Mouse (Mus musculus): Measurements from ENCODE around the gene Pkn3. TPM values are rescaled to one million over a fixed set of nuclear protein-coding genes. Genes with fewer than 3 reads are reported as not detected.

Gene Pkn3
- polyA plus RNA-seq, 1 experiment from 2014 or later, result 1.9 TPM

DNA sequence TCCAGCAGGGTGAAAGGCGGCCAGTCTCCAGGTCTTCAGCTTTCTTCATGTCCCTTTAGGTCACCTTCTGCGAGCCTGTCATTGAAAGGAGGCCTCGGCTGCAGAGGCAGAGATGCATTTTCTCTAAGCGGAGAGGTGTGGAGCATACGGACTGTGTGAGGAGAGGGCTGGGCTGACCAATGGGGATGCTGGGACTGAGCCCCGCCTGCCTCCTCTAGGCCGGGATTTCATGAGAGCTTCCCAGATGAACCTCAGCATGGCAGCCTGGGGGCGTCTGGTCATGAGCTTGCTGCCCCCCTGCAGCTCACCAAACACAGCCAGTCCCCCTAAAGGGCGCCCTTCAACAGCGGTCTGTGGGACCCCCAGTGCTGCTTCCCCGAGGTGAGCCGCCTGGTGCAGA lies 7.1 kb downstream of the Pkn3 start:
- Histone ChIP-seq H3K4me1 (replicated peaks; ENCODE audit: control insufficient read depth, insufficient read depth, low read length) (0 out of 2 replicates have a peak, but pooled peaks cover 7% of the 10 kb centered on the region), H3K4me3 (replicated peaks; ENCODE audit: low read length) (peak overlapping the region; percentile 11), H3K9me3 (ENCODE audit: control insufficient read depth, low read length) (no peaks in the 10 kb centered on the region), H3K4me2 (replicated peaks) (peak overlapping the region; percentile 42), H3K27ac (no peak overlapping the region), H3K27me3 (ENCODE audit: control insufficient read depth, insufficient read depth, low read length) (no peaks in the 10 kb centered on the region), H3K9ac (no peak overlapping the region), H3K36me3 (replicated peaks; ENCODE audit: control insufficient read depth, insufficient read depth) (no peaks in the 10 kb centered on the region)
- DNase-seq (ENCODE audit: low spot score), result no peak
- no peak for ATAC-seq (ENCODE audit: low FRiP score)
- WGBS, result 10% methylated on average over 12 of the region's 12 CpGs

- Histone ChIP-seq H3K27me3 (ENCODE audit: control insufficient read depth, insufficient read depth, low read length) (no peaks in the 10 kb centered on the region), H3K27ac (no peak overlapping the region), H3K4me1 (replicated peaks; ENCODE audit: control insufficient read depth, insufficient read depth, low read length) (0 out of 2 replicates have a peak, but pooled peaks cover 7% of the 10 kb centered on the region), H3K36me3 (replicated peaks; ENCODE audit: control insufficient read depth, insufficient read depth) (peaks cover 4% of the 10 kb centered on the region; the same call in 1 of the 2 replicates), H3K9me3 (ENCODE audit: control insufficient read depth, low read length) (no peaks in the 10 kb centered on the region), H3K4me2 (replicated peaks) (no peak overlapping the region), H3K9ac (no peak overlapping the region), H3K4me3 (replicated peaks; ENCODE audit: low read length) (no peak overlapping the region)
- ATAC-seq (ENCODE audit: low FRiP score) (no peak), DNase-seq (ENCODE audit: low spot score) (no peak)
- WGBS, result 94% methylated on average over 4 of the region's 4 CpGs
Measured at GRCm38 (mm10) chr2:30087310-30087709, 9.8 kb downstream of the Pkn3 start.

- H3K36me3 ChIP-seq (replicated peaks; ENCODE audit: control insufficient read depth, insufficient read depth), result peaks cover 4% of the 10 kb centered on the region; the same call in 1 of the 2 replicates
- peaks cover 7% of the 10 kb centered on the region; the same call in 1 of the 2 replicates for H3K4me1 ChIP-seq (replicated peaks; ENCODE audit: control insufficient read depth, insufficient read depth, low read length)
- no peak overlapping the region for H3K27ac ChIP-seq
- no peaks in the 10 kb centered on the region for H3K9me3 ChIP-seq (ENCODE audit: control insufficient read depth, low read length)
- ATAC-seq (ENCODE audit: low FRiP score), result no peak
- H3K27me3 ChIP-seq (ENCODE audit: control insufficient read depth, insufficient read depth, low read length), result no peaks in the 10 kb centered on the region
- no peak overlapping the region for H3K9ac ChIP-seq
- no peak for DNase-seq (ENCODE audit: low spot score)
- no peak overlapping the region for H3K4me2 ChIP-seq (replicated peaks)
- no peak overlapping the region for H3K4me3 ChIP-seq (replicated peaks; ENCODE audit: low read length)
- 95% methylated on average over 12 of the region's 12 CpGs for WGBS
Measured at GRCm38 (mm10) chr2:30091521-30091920, 14.0 kb downstream of the Pkn3 start.

- DNase-seq (ENCODE audit: low spot score), result no peak
- peak overlapping the region; percentile 49; the same call in 1 of the 2 replicates for H3K4me3 ChIP-seq (replicated peaks; ENCODE audit: low read length)
Measured at GRCm38 (mm10) chr2:30092280-30092918, 14.9 kb downstream of the Pkn3 start.

DNA sequence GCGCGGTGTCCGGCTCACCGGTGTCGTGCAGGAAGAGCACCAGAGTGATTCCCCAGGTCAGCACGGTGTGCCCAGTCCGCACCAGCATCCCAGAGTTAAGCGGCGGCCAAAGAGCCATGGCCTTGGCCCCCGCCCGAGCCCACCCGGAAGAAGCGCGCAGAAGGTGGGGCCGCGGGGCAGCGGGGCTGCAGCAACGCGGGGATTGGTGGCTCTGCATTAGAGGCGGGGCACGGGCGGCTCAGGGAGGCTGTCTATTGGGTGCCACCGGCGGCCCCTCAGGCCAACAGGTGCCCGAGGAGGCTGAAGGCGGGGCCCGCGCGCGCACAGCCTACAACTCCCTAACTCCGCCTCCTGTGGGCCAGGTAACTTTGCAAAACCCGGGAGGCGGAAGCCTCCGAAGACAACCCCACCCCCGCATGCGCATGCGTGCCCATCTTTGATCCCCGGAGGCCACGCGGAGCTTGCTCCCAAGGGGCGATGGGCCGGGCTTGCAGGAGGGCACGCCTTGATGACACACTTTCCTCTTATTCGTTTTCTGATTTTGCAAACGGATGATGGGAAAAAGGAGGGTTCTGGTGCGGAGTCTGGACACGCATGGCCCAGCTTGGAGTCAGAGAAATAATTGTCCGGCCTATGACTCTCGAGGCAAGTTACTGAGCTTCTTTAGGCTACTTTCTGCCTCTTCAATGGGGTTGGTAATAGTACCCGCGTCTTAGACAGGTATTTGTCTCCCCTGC lies 16.2 kb downstream of the Pkn3 start, which contains the start of gene Zdhhc12:
Gene Zdhhc12, minus strand, starts transcription at position 178 of the 737 bp plus-strand sequence.
- peaks cover 7% of the 10 kb centered on the region; the same call in 1 of the 2 replicates for H3K4me1 ChIP-seq (replicated peaks; ENCODE audit: control insufficient read depth, insufficient read depth, low read length)
- H3K27me3 ChIP-seq (ENCODE audit: control insufficient read depth, insufficient read depth, low read length), result no peaks in the 10 kb centered on the region
- ATAC-seq (ENCODE audit: low FRiP score) (peak; percentile 96), DNase-seq (ENCODE audit: low spot score) (peak; percentile 81)
- peak within 1 kb of the TSS; percentile 49 for H3K4me3 ChIP-seq (replicated peaks; ENCODE audit: low read length)
- peak within 1 kb of the TSS; percentile 63 for H3K4me2 ChIP-seq (replicated peaks)
- WGBS, result under 1% methylated on average over 51 of the region's 51 CpGs
- H3K9ac ChIP-seq, result peak within 1 kb of the TSS; percentile 53
- peaks cover 22% of the 10 kb centered on the region for H3K36me3 ChIP-seq (replicated peaks; ENCODE audit: control insufficient read depth, insufficient read depth)
- no peaks in the 10 kb centered on the region for H3K9me3 ChIP-seq (ENCODE audit: control insufficient read depth, low read length)
- peak within 1 kb of the TSS; percentile 26; the same call in 1 of the 2 replicates for H3K27ac ChIP-seq

More at GRCm38 (mm10) chr2:30092280-30092918, 14.9 kb downstream of the Pkn3 start:
- no peaks in the 10 kb centered on the region for H3K27me3 ChIP-seq (ENCODE audit: control insufficient read depth, insufficient read depth, low read length)
- peaks cover 12% of the 10 kb centered on the region for H3K36me3 ChIP-seq (replicated peaks; ENCODE audit: control insufficient read depth, insufficient read depth)
- H3K4me2 ChIP-seq (replicated peaks), result peak overlapping the region; percentile 63
- no peaks in the 10 kb centered on the region for H3K9me3 ChIP-seq (ENCODE audit: control insufficient read depth, low read length)
- ATAC-seq (ENCODE audit: low FRiP score), result no peak
- H3K27ac ChIP-seq, result no peak overlapping the region
- WGBS, result 61% methylated on average over 6 of the region's 6 CpGs
- peak overlapping the region; percentile 53 for H3K9ac ChIP-seq
- H3K4me1 ChIP-seq (replicated peaks; ENCODE audit: control insufficient read depth, insufficient read depth, low read length), result peaks cover 7% of the 10 kb centered on the region; the same call in 1 of the 2 replicates

DNA sequence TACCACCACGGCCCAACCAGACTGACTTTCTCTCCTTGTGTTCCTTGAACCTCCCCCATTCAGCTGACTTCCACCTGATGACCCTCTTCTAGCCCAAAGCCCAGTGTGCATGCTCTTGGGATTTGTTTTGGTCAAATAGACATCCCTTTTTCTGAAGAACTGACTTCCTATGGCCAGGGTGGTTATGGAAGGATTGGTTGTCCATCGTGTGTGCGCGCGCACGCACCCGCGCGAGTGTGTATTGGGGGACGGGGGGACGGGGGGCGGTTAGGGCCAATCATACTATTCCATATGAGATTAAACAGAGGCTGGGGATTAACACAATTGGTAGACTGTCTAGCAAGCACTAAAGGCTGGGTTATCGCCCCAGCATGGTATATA lies 16.7 kb downstream of the Pkn3 start:
- DNase-seq (ENCODE audit: low spot score), result peak; percentile 25
- Histone ChIP-seq H3K9me3 (ENCODE audit: control insufficient read depth, low read length) (no peaks in the 10 kb centered on the region), H3K27me3 (ENCODE audit: control insufficient read depth, insufficient read depth, low read length) (no peaks in the 10 kb centered on the region), H3K9ac (peak overlapping the region; percentile 53), H3K4me3 (replicated peaks; ENCODE audit: low read length) (peak overlapping the region; percentile 49), H3K27ac (no peak overlapping the region), H3K36me3 (replicated peaks; ENCODE audit: control insufficient read depth, insufficient read depth) (peaks cover 27% of the 10 kb centered on the region), H3K4me1 (replicated peaks; ENCODE audit: control insufficient read depth, insufficient read depth, low read length) (peaks cover 7% of the 10 kb centered on the region; the same call in 1 of the 2 replicates), H3K4me2 (replicated peaks) (peak overlapping the region; percentile 63)
- WGBS, result 3% methylated on average over 13 of the region's 13 CpGs
- ATAC-seq (ENCODE audit: low FRiP score), result no peak

GRCm38 (mm10) chr2:30095882-30096527 lies 18.5 kb downstream of the Pkn3 start:
- Histone ChIP-seq H3K9me3 (ENCODE audit: control insufficient read depth, low read length) (no peaks in the 10 kb centered on the region), H3K27ac (no peak overlapping the region), H3K36me3 (replicated peaks; ENCODE audit: control insufficient read depth, insufficient read depth) (peaks cover 44% of the 10 kb centered on the region), H3K4me1 (replicated peaks; ENCODE audit: control insufficient read depth, insufficient read depth, low read length) (peaks cover 7% of the 10 kb centered on the region; the same call in 1 of the 2 replicates), H3K4me3 (replicated peaks; ENCODE audit: low read length) (no peak overlapping the region), H3K4me2 (replicated peaks) (no peak overlapping the region), H3K9ac (no peak overlapping the region), H3K27me3 (ENCODE audit: control insufficient read depth, insufficient read depth, low read length) (no peaks in the 10 kb centered on the region)
- no peak for ATAC-seq (ENCODE audit: low FRiP score)
- 89% methylated on average over 2 of the region's 2 CpGs for whole genome bisulfite sequencing
- peak; percentile 38 for DNase-seq (ENCODE audit: low spot score)

DNA sequence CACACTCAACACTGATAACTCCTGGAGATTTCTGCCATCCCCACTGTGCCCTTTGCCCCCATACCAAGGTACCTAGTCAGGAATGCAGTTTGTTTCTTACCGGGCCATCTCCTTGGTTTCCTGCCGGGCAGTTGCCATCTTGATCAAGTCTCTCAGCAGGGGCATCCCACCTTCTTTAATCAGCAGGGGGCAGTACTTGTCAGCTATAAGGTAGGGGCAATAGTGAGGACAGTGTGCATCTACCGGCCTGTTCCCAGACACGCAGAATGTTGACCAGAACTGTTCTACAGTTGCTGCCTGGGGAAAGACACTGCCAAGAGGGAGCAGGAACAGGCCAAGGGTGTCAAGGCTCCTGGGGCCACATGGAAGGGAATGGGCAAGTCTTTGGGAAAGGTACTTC lies 22.7 kb downstream of the Pkn3 start:
- H3K27me3 ChIP-seq (ENCODE audit: control insufficient read depth, insufficient read depth, low read length), result no peaks in the 10 kb centered on the region
- H3K36me3 ChIP-seq (replicated peaks; ENCODE audit: control insufficient read depth, insufficient read depth), result peaks cover 83% of the 10 kb centered on the region
- no peaks in the 10 kb centered on the region for H3K9me3 ChIP-seq (ENCODE audit: control insufficient read depth, low read length)
- H3K4me2 ChIP-seq (replicated peaks), result no peak overlapping the region
- DNase-seq (ENCODE audit: low spot score) (no peak), ATAC-seq (ENCODE audit: low FRiP score) (no peak)
- WGBS, result 73% methylated on average over 4 of the region's 4 CpGs
- no peaks in the 10 kb centered on the region for H3K4me1 ChIP-seq (replicated peaks; ENCODE audit: control insufficient read depth, insufficient read depth, low read length)
- H3K27ac ChIP-seq, result no peak overlapping the region
- H3K4me3 ChIP-seq (replicated peaks; ENCODE audit: low read length), result no peak overlapping the region
- no peak overlapping the region for H3K9ac ChIP-seq

GRCm38 (mm10) chr2:30106364-30106763 lies 28.9 kb downstream of the Pkn3 start:
- no peak overlapping the region for H3K9ac ChIP-seq
- H3K9me3 ChIP-seq (ENCODE audit: control insufficient read depth, low read length), result no peaks in the 10 kb centered on the region
- peaks cover 99% of the 10 kb centered on the region for H3K36me3 ChIP-seq (replicated peaks; ENCODE audit: control insufficient read depth, insufficient read depth)
- ATAC-seq (ENCODE audit: low FRiP score) (no peak), DNase-seq (ENCODE audit: low spot score) (peak; percentile 40)
- no peak overlapping the region for H3K27ac ChIP-seq
- no peak overlapping the region for H3K4me3 ChIP-seq (replicated peaks; ENCODE audit: low read length)
- no peaks in the 10 kb centered on the region for H3K4me1 ChIP-seq (replicated peaks; ENCODE audit: control insufficient read depth, insufficient read depth, low read length)
- no peaks in the 10 kb centered on the region for H3K27me3 ChIP-seq (ENCODE audit: control insufficient read depth, insufficient read depth, low read length)
- H3K4me2 ChIP-seq (replicated peaks), result no peak overlapping the region
